Mouse (Mus musculus): Measurements from ENCODE around the gene Ifnk.

- TF ChIP-seq CTCF (IDR thresholded peaks at IDR 0.05; ENCODE audit: control insufficient read depth, insufficient read depth, insufficient read length) (no peak), MYOD1 (IDR thresholded peaks at IDR 0.05; ENCODE audit: control insufficient read depth, insufficient read length, low read depth) (no peak), MAX (IDR thresholded peaks at IDR 0.05) (no peak), USF1 (IDR thresholded peaks at IDR 0.05; ENCODE audit: low read depth) (no peak)
Observed at GRCm38 (mm10) chr4:35165947-35166346, 14.1 kb downstream of the Ifnk start.
